Mouse (Mus musculus) megakaryocyte, embryonic 14.5 days (primary cell): ENCODE data around the gene Slc46a1.

Source experiments
- FLI1 ChIP-seq: IDR thresholded peaks from 2 replicates; pipeline ENCODE4 v1.6.1; 2012; ENCODE audit warnings: low read length, inconsistent platforms, mixed read lengths
- GATA1 ChIP-seq: IDR thresholded peaks from 3 replicates; pipeline ENCODE4 v1.6.1; 2012; ENCODE audit warnings: mixed read lengths, low read length, inconsistent platforms, borderline replicate concordance

DNA sequence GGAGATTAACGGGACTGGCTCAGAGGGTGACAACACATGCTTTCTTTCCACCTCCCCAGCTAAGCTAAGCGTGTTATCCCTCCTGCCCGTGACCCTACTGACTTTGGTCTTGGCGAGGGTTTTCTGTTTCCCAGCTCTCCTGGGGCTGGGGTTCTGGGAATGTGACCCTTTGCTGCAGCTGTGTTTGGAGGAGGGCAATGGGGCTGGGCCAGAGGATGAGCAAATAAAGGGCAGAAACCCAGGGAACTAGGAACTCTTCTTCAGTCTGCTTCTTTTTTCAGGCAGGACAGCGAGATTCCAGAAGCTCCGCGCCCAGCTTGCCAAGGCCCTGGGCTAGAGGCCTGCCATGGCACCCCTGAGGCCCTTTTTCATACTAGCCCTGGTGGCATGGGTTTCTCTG is 33.5 kb downstream of the Slc46a1 start, which contains the start of gene Vtn:
- TF ChIP-seq GATA1 (no peak), FLI1 (no peak)
